Mouse (Mus musculus): ENCODE measurements around the gene N4bp3. TPM values are rescaled to one million over a fixed set of nuclear protein-coding genes. Genes with fewer than 3 reads are reported as not detected.
"Not testable (repeated sequence)": the region's sequence is repeated elsewhere in the genome, so short reads cannot be mapped to it uniquely, and the experiment has no call there.

The N4bp3 gene
- polyA plus RNA-seq (2015; fragmentation: Nextera tagmentation; extraction: Ambion mirVana): 7.7 and 8.4 TPM in 2 replicates

GRCm38 (mm10) chr11:51650691-51651515, at the start of gene N4bp3, which contains the start of gene D930048N14Rik:
Gene N4bp3, minus strand, starts transcription at chr11:51650842.
Gene D930048N14Rik, plus strand, starts transcription at chr11:51650954.
- 1% methylated on average over 60 of the region's 70 CpGs for WGBS
- no peaks in the 10 kb centered on the region for H3K36me3 ChIP-seq (ENCODE audit: poor library complexity, severe bottlenecking)
- peak within 1 kb of the TSS; percentile 70 for H3K9ac ChIP-seq
- H3K27me3 ChIP-seq: peaks cover 27% of the 10 kb centered on the region
- no peaks in the 10 kb centered on the region for H3K9me3 ChIP-seq (replicated peaks)
- H3K4me1 ChIP-seq: peaks cover 30% of the 10 kb centered on the region
- no peak within 1 kb of the TSS for H3K27ac ChIP-seq
- ATAC-seq: peak; percentile 75
- H3K4me3 ChIP-seq: peak within 1 kb of the TSS; percentile 55
- peak within 1 kb of the TSS; percentile 92 for H3K4me2 ChIP-seq

GRCm38 (mm10) chr11:51694984-51695383, 44.3 kb upstream of the N4bp3 start:
- Histone ChIP-seq H3K27me3 (no peaks in the 10 kb centered on the region), H3K9me3 (replicated peaks) (no peaks in the 10 kb centered on the region), H3K4me3 (no peak overlapping the region), H3K36me3 (ENCODE audit: poor library complexity, severe bottlenecking) (peaks cover 33% of the 10 kb centered on the region), H3K27ac (no peak overlapping the region), H3K4me2 (no peak overlapping the region), H3K9ac (no peak overlapping the region), H3K4me1 (no peaks in the 10 kb centered on the region)
- no peak for ATAC-seq
- 95% methylated on average over 3 of the region's 3 CpGs for WGBS

GRCm38 (mm10) chr11:51690597-51690996, 40.0 kb upstream of the N4bp3 start:
- not testable (repeated sequence) for H3K4me3 ChIP-seq; H3K9me3 ChIP-seq (replicated peaks); H3K36me3 ChIP-seq (ENCODE audit: poor library complexity, severe bottlenecking); H3K27me3 ChIP-seq; H3K4me2 ChIP-seq; ATAC-seq; H3K27ac ChIP-seq; H3K9ac ChIP-seq; H3K4me1 ChIP-seq
- 61% methylated on average over 3 of the region's 3 CpGs for WGBS

- Histone ChIP-seq H3K4me1 (peaks cover 10% of the 10 kb centered on the region), H3K9ac (peak overlapping the region; percentile 78), H3K4me2 (peak overlapping the region; percentile 69), H3K27ac (peak overlapping the region; percentile 99), H3K36me3 (ENCODE audit: poor library complexity, severe bottlenecking) (peaks cover 11% of the 10 kb centered on the region; the same call in 1 of the 2 replicates), H3K9me3 (replicated peaks) (no peaks in the 10 kb centered on the region), H3K27me3 (no peaks in the 10 kb centered on the region), H3K4me3 (peak overlapping the region; percentile 60)
- 24% methylated on average over 6 of the region's 6 CpGs for WGBS
- ATAC-seq: no peak
Observed at GRCm38 (mm10) chr11:51689343-51689742, 38.7 kb upstream of the N4bp3 start.

GRCm38 (mm10) chr11:51688330-51689328, 38.0 kb upstream of the N4bp3 start, which contains the start of gene 0610009B22Rik:
Gene 0610009B22Rik, minus strand, starts transcription at chr11:51688874.
- H3K36me3 ChIP-seq (ENCODE audit: poor library complexity, severe bottlenecking): peaks cover 11% of the 10 kb centered on the region; the same call in 1 of the 2 replicates
- peak within 1 kb of the TSS; percentile 69 for H3K4me2 ChIP-seq
- no peaks in the 10 kb centered on the region for H3K27me3 ChIP-seq
- peak within 1 kb of the TSS; percentile 60 for H3K4me3 ChIP-seq
- no peaks in the 10 kb centered on the region for H3K9me3 ChIP-seq (replicated peaks)
- H3K4me1 ChIP-seq: peaks cover 10% of the 10 kb centered on the region
- H3K9ac ChIP-seq: peak within 1 kb of the TSS; percentile 78
- ATAC-seq: peak; percentile 99
- WGBS: under 1% methylated on average over 60 of the region's 60 CpGs
- H3K27ac ChIP-seq: peak within 1 kb of the TSS; percentile 99

- no peak overlapping the region for H3K27ac ChIP-seq
- H3K9ac ChIP-seq: peak overlapping the region; percentile 12; the same call in 1 of the 2 replicates
- H3K4me3 ChIP-seq: no peak overlapping the region
- no peaks in the 10 kb centered on the region for H3K27me3 ChIP-seq
- 56% methylated on average over 8 of the region's 8 CpGs for WGBS
- H3K4me2 ChIP-seq: no peak overlapping the region
- ATAC-seq: no peak
- peaks cover 11% of the 10 kb centered on the region; the same call in 1 of the 2 replicates for H3K36me3 ChIP-seq (ENCODE audit: poor library complexity, severe bottlenecking)
- no peaks in the 10 kb centered on the region for H3K9me3 ChIP-seq (replicated peaks)
- 0 out of 2 replicates have a peak, but pooled peaks cover 3% of the 10 kb centered on the region for H3K4me1 ChIP-seq
Observed at GRCm38 (mm10) chr11:51681976-51682374, 31.3 kb upstream of the N4bp3 start.

- WGBS: 36% methylated on average over 13 of the region's 13 CpGs
- no peaks in the 10 kb centered on the region for H3K27me3 ChIP-seq
- H3K4me3 ChIP-seq: no peak overlapping the region
- no peaks in the 10 kb centered on the region for H3K9me3 ChIP-seq (replicated peaks)
- no peak overlapping the region; the same call in 1 of the 2 replicates for H3K9ac ChIP-seq
- ATAC-seq: no peak
- no peaks in the 10 kb centered on the region for H3K4me1 ChIP-seq
- H3K27ac ChIP-seq: no peak overlapping the region
- H3K36me3 ChIP-seq (ENCODE audit: poor library complexity, severe bottlenecking): peaks cover 11% of the 10 kb centered on the region; the same call in 1 of the 2 replicates
- peak overlapping the region; percentile 1; the same call in 1 of the 2 replicates for H3K4me2 ChIP-seq
Observed at GRCm38 (mm10) chr11:51681324-51681975, 30.8 kb upstream of the N4bp3 start.

GRCm38 (mm10) chr11:51679466-51679865, 28.8 kb upstream of the N4bp3 start:
- Histone ChIP-seq H3K36me3 (ENCODE audit: poor library complexity, severe bottlenecking) (no peaks in the 10 kb centered on the region), H3K27me3 (no peaks in the 10 kb centered on the region), H3K4me3 (no peak overlapping the region), H3K9me3 (replicated peaks) (no peaks in the 10 kb centered on the region), H3K4me2 (no peak overlapping the region), H3K27ac (no peak overlapping the region), H3K4me1 (no peaks in the 10 kb centered on the region), H3K9ac (no peak overlapping the region)
- no peak for ATAC-seq
- WGBS: 81% methylated on average over 3 of the region's 3 CpGs

- H3K27me3 ChIP-seq: no peaks in the 10 kb centered on the region
- H3K4me3 ChIP-seq: no peak overlapping the region
- H3K4me2 ChIP-seq: no peak overlapping the region
- WGBS: 77% methylated on average over 6 of the region's 6 CpGs
- H3K27ac ChIP-seq: no peak overlapping the region
- H3K9me3 ChIP-seq (replicated peaks): no peaks in the 10 kb centered on the region
- no peak for ATAC-seq
- H3K36me3 ChIP-seq (ENCODE audit: poor library complexity, severe bottlenecking): no peaks in the 10 kb centered on the region
- no peaks in the 10 kb centered on the region for H3K4me1 ChIP-seq
- no peak overlapping the region for H3K9ac ChIP-seq
Observed at GRCm38 (mm10) chr11:51677737-51678418, 27.2 kb upstream of the N4bp3 start.

GRCm38 (mm10) chr11:51675386-51675785, 24.7 kb upstream of the N4bp3 start:
- no peak overlapping the region for H3K9ac ChIP-seq
- H3K9me3 ChIP-seq (replicated peaks): no peaks in the 10 kb centered on the region
- no peak for ATAC-seq
- H3K27ac ChIP-seq: no peak overlapping the region
- no peak overlapping the region for H3K4me3 ChIP-seq
- no peaks in the 10 kb centered on the region for H3K27me3 ChIP-seq
- 81% methylated on average over 5 of the region's 5 CpGs for WGBS
- no peaks in the 10 kb centered on the region for H3K36me3 ChIP-seq (ENCODE audit: poor library complexity, severe bottlenecking)
- H3K4me1 ChIP-seq: no peaks in the 10 kb centered on the region
- no peak overlapping the region for H3K4me2 ChIP-seq

GRCm38 (mm10) chr11:51673291-51673690, 22.6 kb upstream of the N4bp3 start:
- H3K4me1 ChIP-seq: no peaks in the 10 kb centered on the region
- no peaks in the 10 kb centered on the region for H3K9me3 ChIP-seq (replicated peaks)
- H3K4me2 ChIP-seq: no peak overlapping the region
- ATAC-seq: no peak
- no peak overlapping the region for H3K9ac ChIP-seq
- WGBS: 83% methylated on average over 9 of the region's 9 CpGs
- no peak overlapping the region for H3K27ac ChIP-seq
- H3K27me3 ChIP-seq: no peaks in the 10 kb centered on the region
- H3K36me3 ChIP-seq (ENCODE audit: poor library complexity, severe bottlenecking): no peaks in the 10 kb centered on the region
- H3K4me3 ChIP-seq: no peak overlapping the region

Measured in forebrain, embryonic 13.5 days (tissue).